Mouse (Mus musculus): ENCODE results near the gene Cracr2b. TPM values are rescaled to one million over a fixed set of nuclear protein-coding genes. Genes with fewer than 3 reads are reported as not detected.

Gene Cracr2b
- polyA plus RNA-seq, 1 experiment, result 0.06 TPM

- Histone ChIP-seq H3K9me3 (ENCODE audit: control insufficient read depth, low read length) (peaks cover under 1% of the 10 kb centered on the region; the same call in 1 of the 2 replicates), H3K27me3 (ENCODE audit: control insufficient read depth) (peaks cover 18% of the 10 kb centered on the region), H3K36me3 (ENCODE audit: control insufficient read depth) (peaks cover 50% of the 10 kb centered on the region), H3K4me3 (replicated peaks) (no peak overlapping the region), H3K4me1 (ENCODE audit: control insufficient read depth) (peaks cover 75% of the 10 kb centered on the region)
- TF ChIP-seq GATA1 (IDR thresholded peaks at IDR 0.05; ENCODE audit: low read length) (no peak), TAL1 (IDR thresholded peaks at IDR 0.05; ENCODE audit: low read length) (no peak)
Observed at GRCm38 (mm10) chr7:141469901-141470636, 9.2 kb downstream of the Cracr2b start.

GRCm38 (mm10) chr7:141470637-141470944, 9.7 kb downstream of the Cracr2b start:
- Histone ChIP-seq H3K9me3 (ENCODE audit: control insufficient read depth, low read length) (no peaks in the 10 kb centered on the region), H3K36me3 (ENCODE audit: control insufficient read depth) (peaks cover 50% of the 10 kb centered on the region), H3K27me3 (ENCODE audit: control insufficient read depth) (peaks cover 13% of the 10 kb centered on the region), H3K4me3 (replicated peaks) (no peak overlapping the region), H3K4me1 (ENCODE audit: control insufficient read depth) (peaks cover 76% of the 10 kb centered on the region)
- TF ChIP-seq TAL1 (IDR thresholded peaks at IDR 0.05; ENCODE audit: low read length), result no peak
- no peak for TF ChIP-seq GATA1 (IDR thresholded peaks at IDR 0.05; ENCODE audit: low read length)

GRCm38 (mm10) chr7:141471236-141471635, 10.3 kb downstream of the Cracr2b start:
- H3K27me3 ChIP-seq (ENCODE audit: control insufficient read depth), result peaks cover 7% of the 10 kb centered on the region
- peaks cover 50% of the 10 kb centered on the region for H3K36me3 ChIP-seq (ENCODE audit: control insufficient read depth)
- no peak for TF ChIP-seq TAL1 (IDR thresholded peaks at IDR 0.05; ENCODE audit: low read length)
- no peak for TF ChIP-seq GATA1 (IDR thresholded peaks at IDR 0.05; ENCODE audit: low read length)
- no peaks in the 10 kb centered on the region for H3K9me3 ChIP-seq (ENCODE audit: control insufficient read depth, low read length)
- H3K4me1 ChIP-seq (ENCODE audit: control insufficient read depth), result peaks cover 81% of the 10 kb centered on the region
- no peak overlapping the region for H3K4me3 ChIP-seq (replicated peaks)

- no peaks in the 10 kb centered on the region for H3K9me3 ChIP-seq (ENCODE audit: control insufficient read depth, low read length)
- no peak overlapping the region for H3K4me3 ChIP-seq (replicated peaks)
- TF ChIP-seq GATA1 (IDR thresholded peaks at IDR 0.05; ENCODE audit: low read length), result no peak
- no peak for TF ChIP-seq TAL1 (IDR thresholded peaks at IDR 0.05; ENCODE audit: low read length)
- H3K36me3 ChIP-seq (ENCODE audit: control insufficient read depth), result peaks cover 50% of the 10 kb centered on the region
- H3K4me1 ChIP-seq (ENCODE audit: control insufficient read depth), result peaks cover 82% of the 10 kb centered on the region
- no peaks in the 10 kb centered on the region; the same call in 1 of the 2 replicates for H3K27me3 ChIP-seq (ENCODE audit: control insufficient read depth)
Observed at GRCm38 (mm10) chr7:141472226-141472625, 11.3 kb downstream of the Cracr2b start.

GRCm38 (mm10) chr7:141472763-141473162, 11.9 kb downstream of the Cracr2b start:
- Histone ChIP-seq H3K4me1 (ENCODE audit: control insufficient read depth) (peaks cover 82% of the 10 kb centered on the region), H3K9me3 (ENCODE audit: control insufficient read depth, low read length) (no peaks in the 10 kb centered on the region), H3K36me3 (ENCODE audit: control insufficient read depth) (peaks cover 50% of the 10 kb centered on the region), H3K27me3 (ENCODE audit: control insufficient read depth) (no peaks in the 10 kb centered on the region; the same call in 1 of the 2 replicates), H3K4me3 (replicated peaks) (no peak overlapping the region)
- TF ChIP-seq TAL1 (IDR thresholded peaks at IDR 0.05; ENCODE audit: low read length) (no peak), GATA1 (IDR thresholded peaks at IDR 0.05; ENCODE audit: low read length) (no peak)

GRCm38 (mm10) chr7:141474160-141474559, 13.3 kb downstream of the Cracr2b start:
- H3K4me3 ChIP-seq (replicated peaks), result peak overlapping the region; percentile 95
- TF ChIP-seq GATA1 (IDR thresholded peaks at IDR 0.05; ENCODE audit: low read length) (no peak), TAL1 (IDR thresholded peaks at IDR 0.05; ENCODE audit: low read length) (no peak)
- no peaks in the 10 kb centered on the region for H3K9me3 ChIP-seq (ENCODE audit: control insufficient read depth, low read length)
- peaks cover 43% of the 10 kb centered on the region for H3K36me3 ChIP-seq (ENCODE audit: control insufficient read depth)
- H3K27me3 ChIP-seq (ENCODE audit: control insufficient read depth), result no peaks in the 10 kb centered on the region; the same call in 1 of the 2 replicates
- H3K4me1 ChIP-seq (ENCODE audit: control insufficient read depth), result peaks cover 77% of the 10 kb centered on the region

GRCm38 (mm10) chr7:141475011-141475804, 14.3 kb downstream of the Cracr2b start, which contains the start of the genes Polr2l and Tspan4:
TSS of gene Polr2l (minus strand) at chr7:141475132.
TSS of gene Tspan4 (plus strand) at chr7:141475240.
- Histone ChIP-seq H3K9me3 (ENCODE audit: control insufficient read depth, low read length) (no peaks in the 10 kb centered on the region), H3K4me3 (replicated peaks) (peak within 1 kb of the TSS; percentile 95), H3K36me3 (ENCODE audit: control insufficient read depth) (peaks cover 33% of the 10 kb centered on the region), H3K27me3 (ENCODE audit: control insufficient read depth) (no peaks in the 10 kb centered on the region; the same call in 1 of the 2 replicates), H3K4me1 (ENCODE audit: control insufficient read depth) (peaks cover 68% of the 10 kb centered on the region)
- TF ChIP-seq GATA1 (IDR thresholded peaks at IDR 0.05; ENCODE audit: low read length) (no peak), TAL1 (IDR thresholded peaks at IDR 0.05; ENCODE audit: low read length) (no peak)

GRCm38 (mm10) chr7:141475805-141476158, 14.9 kb downstream of the Cracr2b start:
- Histone ChIP-seq H3K4me3 (replicated peaks) (peak overlapping the region; percentile 95), H3K36me3 (ENCODE audit: control insufficient read depth) (peaks cover 27% of the 10 kb centered on the region), H3K9me3 (ENCODE audit: control insufficient read depth, low read length) (no peaks in the 10 kb centered on the region), H3K4me1 (ENCODE audit: control insufficient read depth) (peaks cover 67% of the 10 kb centered on the region), H3K27me3 (ENCODE audit: control insufficient read depth) (peaks cover 4% of the 10 kb centered on the region)
- TF ChIP-seq TAL1 (IDR thresholded peaks at IDR 0.05; ENCODE audit: low read length) (no peak), GATA1 (IDR thresholded peaks at IDR 0.05; ENCODE audit: low read length) (no peak)

All from erythroblast, embryonic 14.5 days (primary cell).